19 mouse cellular contexts compared by ENCODE assay signal in genomic region chr6:134115219-134115968, GRCm38 (mm10).
DNase-seq lines count a peak whose midpoint lies in the region; ATAC-seq and TF ChIP-seq lines count a peak whose summit lies in the region.
"Had no signal": no experiment of that assay in that cellular context is flagged by ENCODE, and none has a peak within 500 bp of the region (broad histone marks: within the 10 kb centered on the region; RNA-seq: fewer than 3 reads in every experiment).

No protein-coding gene starts in this region.

- intact Hi-C loops in left cerebral cortex, adult 2 months (cut with DNase I): no loop called here

- peak; percentile 71 for ATAC-seq in granulocyte monocyte progenitor cell, adult 5-6 weeks (replicated peaks; ENCODE audit: poor library complexity, severe bottlenecking)
- ATAC-seq in megakaryocyte progenitor cell, adult 5-6 weeks (replicated peaks; ENCODE audit: poor library complexity): peak; percentile 67
- ATAC-seq: intestine, postnatal 0 days had no signal

- no peak for TF ChIP-seq CTCF in left cerebral cortex, adult 2 months (IDR thresholded peaks at IDR 0.05)

- H3K4me3 ChIP-seq in left cerebral cortex, adult 2 months: no peak overlapping the region
- H3K4me3 ChIP-seq: embryonic facial prominence, embryonic 13.5 days; hindbrain, embryonic 13.5 days; limb, embryonic 13.5 days; lung, embryonic 15.5 days; neural tube, embryonic 13.5 days had no signal

- DNase-seq in 416B (ENCODE audit: low read depth) (peak; percentile 58), A20 (ENCODE audit: low read depth, low spot score) (peak; percentile 78)
- DNase-seq in layer of hippocampus, adult 18-20 months (ENCODE audit: low spot score in 2 of 2): no peak
- no peak for DNase-seq in thymus, adult 18-20 months
- DNase-seq in left cerebral cortex, adult 2 months (ENCODE audit: extremely low spot score in 1 of 2, low spot score in 2 of 2): no peak
- DNase-seq: adrenal gland, adult 8-10 months; cerebellum, adult 8-10 months; gastrocnemius, postnatal 14 days; heart, postnatal 10 days; thymus, postnatal 25 days had no signal

- no peak overlapping the region for H3K27ac ChIP-seq in left cerebral cortex, adult 2 months
- H3K27ac ChIP-seq: embryonic facial prominence, embryonic 13.5 days; hindbrain, embryonic 13.5 days; kidney, postnatal 0 days; limb, embryonic 13.5 days; lung, embryonic 15.5 days; neural tube, embryonic 13.5 days had no signal

Comparison
In these comparisons a context has a peak if more than half of its experiments do, and no peak if none do; other contexts are left out.
1. DNase-seq: peak in 416B (single experiment) and A20 (single experiment); none in layer of hippocampus, adult 18-20 months (0 of 2), thymus, adult 18-20 months (0 of 2) and left cerebral cortex, adult 2 months (0 of 2).